Mouse (Mus musculus) MEL (cell line): Measurements from ENCODE around the gene Evl. TPM values are rescaled to one million over a fixed set of nuclear protein-coding genes. Genes with fewer than 3 reads are reported as not detected.
"Not testable (repeated sequence)": the region's sequence is repeated elsewhere in the genome, so short reads cannot be mapped to it uniquely, and the experiment has no call there.

Experiments used
- DNase-seq: peaks from one replicate; pipeline ENCODE4 v3.0.0; 2011; ENCODE audit warnings: low read depth, low spot score
- H3K27ac ChIP-seq: 2 replicates; pipeline ENCODE4 v1.5.1; 2012; ENCODE audit warnings: low read depth, mild to moderate bottlenecking, control low read depth, low read length, moderate library complexity; ENCODE audit not compliant: control insufficient read depth
- H3K27me3 ChIP-seq, 2 experiments: fragments of 150-350 bp in 1 of 2; sonication (generic) in 1 of 2; 2 replicates each; pipeline ENCODE4 v1.6.1; 2012; ENCODE audit warnings: low read length in 2 of 2, mild to moderate bottlenecking in 2 of 2, improper control_type of control experiment in 1 of 2, moderate library complexity in 1 of 2; ENCODE audit not compliant: insufficient read depth in 2 of 2, control insufficient read depth in 1 of 2
- H3K36me3 ChIP-seq, 2 experiments: 2 replicates each; pipeline ENCODE4 v1.6.1; 2012 to 2014; ENCODE audit warnings: low read length in 2 of 2, improper control_type of control experiment in 1 of 2, inconsistent platforms in 1 of 2, mild to moderate bottlenecking in 1 of 2; ENCODE audit not compliant: insufficient read depth in 2 of 2, control insufficient read depth in 1 of 2
- H3K4me1 ChIP-seq, 2 experiments: fragments of 150-350 bp in 1 of 2; sonication (generic) in 1 of 2; 2 replicates each; pipeline ENCODE4 v1.6.1; 2012; ENCODE audit warnings: low read length in 2 of 2, improper control_type of control experiment in 1 of 2, mild to moderate bottlenecking in 1 of 2; ENCODE audit not compliant: insufficient read depth in 2 of 2, control insufficient read depth in 1 of 2
- H3K4me3 ChIP-seq, 2 experiments: fragments of 150-350 bp in 1 of 2; sonication (generic) in 1 of 2; 2 replicates each; pipeline ENCODE4 v1.5.1; 2012; ENCODE audit warnings: low read depth in 2 of 2, low read length in 2 of 2, mild to moderate bottlenecking in 2 of 2, moderate library complexity in 2 of 2, control low read depth in 1 of 2, improper control_type of control experiment in 1 of 2; ENCODE audit not compliant: control insufficient read depth in 1 of 2, insufficient read depth in 1 of 2
- H3K79me2 ChIP-seq: 2 replicates; pipeline ENCODE4 v1.6.1; 2012; ENCODE audit warnings: mild to moderate bottlenecking, low read length, moderate library complexity; ENCODE audit not compliant: control insufficient read depth, poor library complexity, insufficient read depth
- H3K9ac ChIP-seq: 2 replicates; pipeline ENCODE4 v1.6.1; 2012; ENCODE audit warnings: low read depth, mild to moderate bottlenecking, control low read depth, low read length, moderate library complexity; ENCODE audit not compliant: control insufficient read depth, poor library complexity, severe bottlenecking
- H3K9me3 ChIP-seq: fragments of 150-350 bp; sonication (generic); replicated peaks from 2 replicates; pipeline ENCODE4 v1.6.1; 2012; ENCODE audit warnings: mild to moderate bottlenecking, low read length, improper control_type of control experiment, moderate library complexity; ENCODE audit not compliant: insufficient read depth
- BHLHE40 ChIP-seq: IDR thresholded peaks from 2 replicates; pipeline ENCODE4 v1.6.1; 2012; ENCODE audit warnings: low read depth, mild to moderate bottlenecking, inconsistent platforms, low read length, improper control_type of control experiment, borderline replicate concordance
- CHD1 ChIP-seq: IDR thresholded peaks from 2 replicates; pipeline ENCODE4 v1.6.1; 2012; ENCODE audit warnings: low read depth, mild to moderate bottlenecking, inconsistent platforms, low read length, improper control_type of control experiment
- CHD2 ChIP-seq: IDR thresholded peaks from 2 replicates; pipeline ENCODE4 v1.6.1; 2011; ENCODE audit warnings: low read length, improper control_type of control experiment
- CTCF ChIP-seq, 3 experiments: IDR thresholded peaks in 2 of 3; conservative IDR thresholded peaks in 1 of 3; 2 replicates each; pipeline ENCODE4 v1.5.1; 2011 to 2012; ENCODE audit warnings: low read length in 3 of 3, low read depth in 2 of 3, mild to moderate bottlenecking in 2 of 3, improper control_type of control experiment in 1 of 3, inconsistent platforms in 1 of 3, mixed read lengths in 1 of 3, moderate library complexity in 1 of 3; ENCODE audit not compliant: control insufficient read depth in 1 of 3, insufficient read depth in 1 of 3, poor library complexity in 1 of 3, severe bottlenecking in 1 of 3
- E2F4 ChIP-seq: IDR thresholded peaks from 2 replicates; pipeline ENCODE4 v1.6.1; 2011; ENCODE audit warnings: low read depth, low read length, improper control_type of control experiment, borderline replicate concordance
- EP300 ChIP-seq, 2 experiments: IDR thresholded peaks; 2 replicates each; pipeline ENCODE4 v1.6.1; 2011; ENCODE audit warnings: improper control_type of control experiment in 2 of 2, low read length in 2 of 2, low read depth in 1 of 2, mild to moderate bottlenecking in 1 of 2
- ETS1 ChIP-seq: IDR thresholded peaks from 2 replicates; pipeline ENCODE4 v1.6.1; 2012; ENCODE audit warnings: low read depth, mild to moderate bottlenecking, inconsistent platforms, low read length, improper control_type of control experiment, moderate library complexity
- GABPA ChIP-seq: IDR thresholded peaks from 2 replicates; pipeline ENCODE4 v1.6.1; 2012; ENCODE audit warnings: low read depth, mild to moderate bottlenecking, inconsistent platforms, low read length, improper control_type of control experiment, moderate library complexity
- MAX ChIP-seq: IDR thresholded peaks from 2 replicates; pipeline ENCODE4 v1.6.1; 2011; ENCODE audit warnings: low read length, improper control_type of control experiment
- MEF2A ChIP-seq: IDR thresholded peaks from 2 replicates; pipeline ENCODE4 v1.6.1; 2014; ENCODE audit warnings: low read depth, mild to moderate bottlenecking, inconsistent platforms, low read length, improper control_type of control experiment; ENCODE audit not compliant: poor library complexity, insufficient replicate concordance, severe bottlenecking; ENCODE audit errors: extremely low read depth
- MYB ChIP-seq: IDR thresholded peaks from 2 replicates; pipeline ENCODE4 v1.6.1; 2011; ENCODE audit warnings: mild to moderate bottlenecking, low read depth, low read length, improper control_type of control experiment
- NRF1 ChIP-seq: IDR thresholded peaks from 2 replicates; pipeline ENCODE4 v1.6.1; 2014; ENCODE audit warnings: low read depth, mild to moderate bottlenecking, inconsistent platforms, low read length, improper control_type of control experiment, moderate library complexity; ENCODE audit not compliant: poor library complexity, insufficient read depth, severe bottlenecking
- POLR2AphosphoS5 ChIP-seq: IDR thresholded peaks from 2 replicates; pipeline ENCODE4 v1.6.1; 2012; ENCODE audit warnings: low read depth, borderline replicate concordance, mild to moderate bottlenecking, inconsistent platforms, low read length, moderate library complexity, mixed read lengths
- RCOR1 ChIP-seq: IDR thresholded peaks from 2 replicates; pipeline ENCODE4 v1.6.1; 2012; ENCODE audit warnings: low read depth, mild to moderate bottlenecking, inconsistent platforms, low read length, improper control_type of control experiment
- SIN3A ChIP-seq: IDR thresholded peaks from 2 replicates; pipeline ENCODE4 v1.6.1; 2012; ENCODE audit warnings: low read length, improper control_type of control experiment, inconsistent platforms
- TAL1 ChIP-seq: IDR thresholded peaks from 2 replicates; pipeline ENCODE4 v1.6.1; 2012; ENCODE audit warnings: mild to moderate bottlenecking, inconsistent platforms, low read length, moderate library complexity, mixed read lengths
- TBP ChIP-seq: IDR thresholded peaks from 2 replicates; pipeline ENCODE4 v1.8.0; 2011; ENCODE audit warnings: low read depth, low read length, improper control_type of control experiment
- TCF12 ChIP-seq: IDR thresholded peaks from 2 replicates; pipeline ENCODE4 v1.6.1; 2014; ENCODE audit warnings: low read depth, mild to moderate bottlenecking, inconsistent platforms, low read length, improper control_type of control experiment, moderate library complexity
- UBTF ChIP-seq: IDR thresholded peaks from 2 replicates; pipeline ENCODE4 v1.6.1; 2012; ENCODE audit warnings: low read depth, mild to moderate bottlenecking, inconsistent platforms, low read length, improper control_type of control experiment, moderate library complexity, borderline replicate concordance; ENCODE audit not compliant: insufficient read depth
- USF1 ChIP-seq: IDR thresholded peaks from 2 replicates; pipeline ENCODE4 v1.6.1; 2014; ENCODE audit warnings: low read depth, mild to moderate bottlenecking, inconsistent platforms, low read length, improper control_type of control experiment, moderate library complexity
- ZMIZ1 ChIP-seq: IDR thresholded peaks from 2 replicates; pipeline ENCODE4 v1.6.1; 2012; ENCODE audit warnings: low read depth, mild to moderate bottlenecking, inconsistent platforms, low read length, improper control_type of control experiment, moderate library complexity
- ZNF384 ChIP-seq: IDR thresholded peaks from 2 replicates; pipeline ENCODE4 v1.6.1; 2012; ENCODE audit warnings: low read depth, mild to moderate bottlenecking, inconsistent platforms, low read length, improper control_type of control experiment
- polyA plus RNA-seq, 2 experiments: library from polyadenylated mRNA; stranded (reverse) in 1 of 2; unstranded in 1 of 2; fragments of >175 nt in 1 of 2; fragments of >200 nt in 1 of 2; gene quantifications; 2 replicates each; pipeline versions ENCODE4 v1.2.1 to v1.2.4; 2012; ENCODE audit warnings: low replicate concordance in 2 of 2, low read depth in 1 of 2; ENCODE audit not compliant: insufficient read length in 2 of 2, insufficient read depth in 1 of 2, missing spikeins in 1 of 2
- total RNA-seq: library from RNA; depleted of rRNA; stranded (reverse); fragments of 300-350 nt; gene quantifications from 2 replicates; pipeline ENCODE4 v1.2.3, GENCODE M21; 2012

Evl gene
- total and polyA plus RNA-seq, 3 experiments, result not detected

DNA sequence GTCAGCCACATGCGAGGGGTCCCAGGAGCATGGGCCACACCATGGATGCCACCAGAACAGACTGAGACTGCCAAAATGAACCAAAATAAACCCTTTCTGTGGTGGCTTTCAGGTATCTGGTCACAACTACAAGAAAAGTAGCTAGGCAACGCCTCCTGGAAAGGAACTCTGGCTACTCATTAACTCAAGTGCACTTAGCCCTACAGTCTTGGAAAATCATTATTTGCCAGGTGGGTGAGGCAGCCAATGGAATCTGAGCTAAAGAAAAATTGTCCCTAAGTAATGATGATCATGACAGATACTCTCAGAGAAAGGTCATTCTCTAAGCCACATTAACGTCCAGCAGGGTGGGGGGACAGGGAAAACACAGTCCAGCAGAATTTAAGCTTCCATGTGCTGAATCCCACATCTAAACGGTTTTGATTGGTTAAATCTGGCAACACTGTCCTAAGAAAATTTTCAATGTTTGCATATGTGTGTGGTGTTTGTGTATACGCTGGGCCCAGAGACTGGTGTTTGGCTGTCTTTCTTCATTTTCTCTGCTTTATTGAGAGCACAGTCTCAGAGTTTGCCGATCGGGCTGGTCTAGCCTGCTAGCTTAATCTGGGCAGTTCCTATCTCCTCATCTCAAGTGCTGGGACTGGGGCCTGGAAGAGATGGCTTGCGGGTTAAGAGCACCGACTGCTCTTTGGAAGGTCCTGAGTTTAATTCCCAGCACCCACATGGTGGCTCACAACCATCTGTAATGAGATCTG, 156.5 kb downstream of the Evl start:
- no peaks in the 10 kb centered on the region for H3K9me3 ChIP-seq
- H3K27ac ChIP-seq, result no peak overlapping the region
- H3K27me3 ChIP-seq, result no peaks in the 10 kb centered on the region
- no peak overlapping the region for H3K4me3 ChIP-seq
- no peaks in the 10 kb centered on the region for H3K36me3 ChIP-seq
- TF ChIP-seq GABPA (no peak), TCF12 (no peak), ETS1 (no peak), EP300 (IDR thresholded peaks at IDR 0.05; ENCODE audit: low read depth in 1 of 2, low read length in 2 of 2) (no peak), MYB (no peak), TAL1 (no peak), CTCF (IDR thresholded peaks at IDR 0.05 in 2 of 3, conservative IDR thresholded peaks at IDR 0.05 in 1 of 3; ENCODE audit: control insufficient read depth in 1 of 3, insufficient read depth in 1 of 3, low read depth in 2 of 3, low read length in 3 of 3, poor library complexity in 1 of 3, severe bottlenecking in 1 of 3) (no peak)
- no peak overlapping the region for H3K9ac ChIP-seq
- DNase-seq, result no peak
- H3K79me2 ChIP-seq, result no peaks in the 10 kb centered on the region
- no peaks in the 10 kb centered on the region for H3K4me1 ChIP-seq

- no peaks in the 10 kb centered on the region for H3K36me3 ChIP-seq
- no peak overlapping the region for H3K27ac ChIP-seq
- TF ChIP-seq E2F4, result no peak
- TF ChIP-seq TBP, result no peak
- no peak for TF ChIP-seq GABPA
- no peak for TF ChIP-seq UBTF
- TF ChIP-seq SIN3A, result no peak
- TF ChIP-seq CHD2, result no peak
- TF ChIP-seq RCOR1, result no peak
- no peak for TF ChIP-seq MAX
- no peak for TF ChIP-seq EP300 (IDR thresholded peaks at IDR 0.05; ENCODE audit: low read depth in 1 of 2, low read length in 2 of 2)
- TF ChIP-seq ZMIZ1, result no peak
- no peak for TF ChIP-seq POLR2AphosphoS5
- no peak for TF ChIP-seq NRF1
- TF ChIP-seq CHD1, result no peak
- no peak for TF ChIP-seq ZNF384
- no peak for TF ChIP-seq MEF2A
- TF ChIP-seq USF1, result no peak
- TF ChIP-seq BHLHE40, result no peak
- no peaks in the 10 kb centered on the region for H3K27me3 ChIP-seq
- H3K9ac ChIP-seq, result no peak overlapping the region
- no peak for DNase-seq
- no peaks in the 10 kb centered on the region for H3K79me2 ChIP-seq
- H3K9me3 ChIP-seq, result no peaks in the 10 kb centered on the region
- H3K4me1 ChIP-seq, result no peaks in the 10 kb centered on the region
- no peak overlapping the region for H3K4me3 ChIP-seq
These were observed 158.0 kb downstream of the Evl start for GRCm38 (mm10) chr12:108712481-108712880.

- not testable (repeated sequence) for H3K4me1 ChIP-seq, H3K36me3 ChIP-seq, DNase-seq, H3K4me3 ChIP-seq, H3K27me3 ChIP-seq, H3K9me3 ChIP-seq, H3K9ac ChIP-seq, H3K27ac ChIP-seq, H3K79me2 ChIP-seq
These were observed 159.5 kb downstream of the Evl start for GRCm38 (mm10) chr12:108713972-108714371.
